Mouse (Mus musculus) stomach, postnatal 0 days (tissue): ENCODE measurements at regions not wholly inside any gene's neighbourhood (a gene's known extent, or its start where the extent isn't known, plus 50 kb on each side); places are given as distances from the start of the nearest gene placed in this dataset.

Experiments
- CTCF ChIP-seq: IDR thresholded peaks from 2 replicates; pipeline ENCODE4 v1.5.1; 2016; ENCODE audit warnings: antibody characterized with exemption, low read depth, mild to moderate bottlenecking, moderate library complexity
- EP300 ChIP-seq: optimal IDR thresholded peaks from 2 replicates; pipeline ENCODE3; 2016; ENCODE audit warnings: antibody characterized with exemption

DNA sequence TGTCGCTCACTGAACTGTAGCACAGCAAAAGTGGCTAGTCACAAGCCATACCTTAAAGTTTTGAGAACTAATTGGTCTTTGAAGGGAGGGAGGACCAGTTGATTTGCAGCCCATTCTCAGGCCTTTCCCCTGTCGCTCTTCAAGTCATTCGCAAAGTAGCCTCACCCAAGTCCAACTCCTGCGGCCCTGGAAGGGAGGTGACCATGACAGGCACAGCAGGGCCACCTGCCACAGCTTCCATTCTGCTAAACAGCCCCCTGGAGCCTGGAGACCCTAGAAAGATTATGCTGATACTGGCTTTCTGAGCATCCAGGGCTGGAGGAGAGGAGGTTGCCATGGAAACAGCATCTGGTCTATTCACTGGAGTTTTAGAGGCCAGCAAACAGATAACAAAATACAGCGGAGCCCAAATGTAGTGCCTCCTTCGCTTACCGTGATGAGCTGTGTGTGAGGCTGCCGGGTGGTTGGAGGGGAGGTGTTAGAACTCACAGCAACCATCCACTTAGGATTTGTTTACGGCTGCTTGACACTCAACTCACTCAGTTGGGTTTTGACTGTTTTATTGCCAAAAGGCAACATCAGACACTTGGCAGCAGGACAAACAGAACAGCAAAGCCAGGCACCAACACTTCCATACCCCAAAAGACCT is 111.3 kb upstream of the Ppp1r26 start:
- no peak for TF ChIP-seq CTCF
- no peak for TF ChIP-seq EP300
